Mouse (Mus musculus): ENCODE measurements around the gene Olfr1314. TPM values are rescaled to one million over a fixed set of nuclear protein-coding genes. Genes with fewer than 3 reads are reported as not detected.

The Olfr1314 gene
- total RNA-seq (2014; fragmentation: Nextera tagmentation) = not detected in 2 replicates
- total RNA-seq (2017) = not detected in 2 replicates

DNA sequence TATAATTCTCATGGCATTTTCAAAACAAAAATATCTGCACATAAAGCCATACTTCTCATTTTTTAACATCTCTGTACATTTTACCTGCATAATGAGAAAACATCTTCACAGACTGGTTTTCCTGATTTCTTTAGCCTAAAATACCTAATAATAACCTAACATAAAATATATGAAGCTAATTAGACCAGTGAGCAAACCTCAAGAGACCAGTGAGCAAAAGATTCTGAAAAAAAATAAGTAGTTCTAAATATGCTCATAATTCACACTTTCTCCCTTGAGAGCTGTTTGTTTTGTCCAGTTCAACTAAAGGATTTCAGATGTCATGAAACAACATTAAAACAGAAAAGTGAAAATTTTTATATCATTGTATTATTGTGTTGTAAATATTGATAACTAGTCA lies at the start of gene Olfr1314:
Gene Olfr1314, minus strand, starts transcription at position 101 of the 400 bp plus-strand sequence.
- ATAC-seq (replicated peaks; ENCODE audit: low FRiP score, low TSS enrichment, poor library complexity, severe bottlenecking) = no peak

DNA sequence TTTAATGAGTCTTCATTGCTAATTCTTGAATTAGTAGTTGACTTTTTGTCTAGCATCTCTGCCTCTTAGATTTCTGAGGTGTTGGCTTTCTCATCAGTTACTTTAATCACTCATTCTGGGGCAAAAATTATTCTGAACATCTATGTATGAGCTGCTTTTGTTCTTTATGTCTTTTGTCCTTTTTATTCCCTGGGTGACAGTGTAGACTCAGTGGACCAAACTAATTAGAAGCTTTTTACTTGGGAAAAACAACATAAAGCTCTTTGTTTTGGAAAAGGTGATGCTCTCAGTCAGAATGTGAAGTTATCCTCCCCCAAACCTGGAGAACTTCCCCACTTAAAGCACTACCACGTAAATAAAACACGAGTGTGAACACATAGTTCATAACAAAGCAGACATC lies 43.4 kb upstream of the Olfr1314 start, which contains the start of gene Olfr1317:
Gene Olfr1317, plus strand, starts transcription at position 301 of the 400 bp plus-strand sequence.
- no peak for ATAC-seq (replicated peaks; ENCODE audit: low FRiP score, low TSS enrichment, poor library complexity, severe bottlenecking)

GRCm38 (mm10) chr2:112134877-112135276 lies 38.3 kb upstream of the Olfr1314 start, which contains the start of gene Olfr1316:
Gene Olfr1316 (minus strand): TSS chr2:112134977.
- ATAC-seq (replicated peaks; ENCODE audit: low FRiP score, low TSS enrichment, poor library complexity, severe bottlenecking) = no peak

GRCm38 (mm10) chr2:112115340-112115739 lies 18.8 kb upstream of the Olfr1314 start, which contains the start of gene Olfr1315-ps1:
Gene Olfr1315-ps1 (minus strand): TSS chr2:112115440.
- no peak for ATAC-seq (replicated peaks; ENCODE audit: low FRiP score, low TSS enrichment, poor library complexity, severe bottlenecking)

GRCm38 (mm10) chr2:112077743-112078142 lies 18.8 kb downstream of the Olfr1314 start, which contains the start of gene Olfr1313:
Gene Olfr1313 (minus strand): TSS chr2:112077843.
- no peak for ATAC-seq (replicated peaks; ENCODE audit: low FRiP score, low TSS enrichment, poor library complexity, severe bottlenecking)

DNA sequence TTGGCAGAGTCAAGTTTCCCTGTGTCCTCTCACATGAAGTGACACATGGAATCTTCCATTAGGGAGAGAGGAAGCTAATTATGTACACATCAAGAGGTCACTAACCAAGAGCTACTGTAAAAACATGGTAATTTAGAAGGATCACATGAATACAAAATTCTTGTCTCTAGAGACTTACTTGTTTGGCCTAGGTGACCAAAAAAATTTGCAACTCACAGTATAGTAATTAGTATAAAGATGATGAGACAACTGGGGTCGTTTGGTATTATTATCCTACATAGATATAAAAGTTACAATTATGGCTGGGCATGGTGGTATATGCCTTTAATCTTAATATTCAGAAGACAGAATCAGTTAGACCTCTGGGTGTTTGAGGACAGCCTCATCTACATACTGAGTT lies 46.4 kb downstream of the Olfr1314 start, which contains the start of gene Olfr1312:
Gene Olfr1312, minus strand, starts transcription at position 101 of the 400 bp plus-strand sequence.
- ATAC-seq (replicated peaks; ENCODE audit: low FRiP score, low TSS enrichment, poor library complexity, severe bottlenecking) = no peak

Other genes starting within 250 kb of the Olfr1314 start
- not detected in 2 replicates for gene Olfr1305, start 219.6 kb downstream of the Olfr1314 start, total RNA-seq (2014; fragmentation: Nextera tagmentation)
- not detected in 2 replicates for gene Olfr1305, start 219.6 kb downstream of the Olfr1314 start, total RNA-seq (2017)
- not detected in 2 replicates for gene Olfr1306, start 180.5 kb downstream of the Olfr1314 start, total RNA-seq (2014; fragmentation: Nextera tagmentation)
- not detected in 2 replicates for gene Olfr1306, start 180.5 kb downstream of the Olfr1314 start, total RNA-seq (2017)
- gene Olfr1307, start 147.3 kb downstream of the Olfr1314 start, total RNA-seq (2014; fragmentation: Nextera tagmentation) = not detected in 2 replicates
- not detected in 2 replicates for gene Olfr1307, start 147.3 kb downstream of the Olfr1314 start, total RNA-seq (2017)
- not detected in 2 replicates for gene Olfr1308, start 131.8 kb downstream of the Olfr1314 start, total RNA-seq (2014; fragmentation: Nextera tagmentation)
- gene Olfr1308, start 131.8 kb downstream of the Olfr1314 start, total RNA-seq (2017) = not detected in 2 replicates
- gene Olfr1309, start 106.5 kb downstream of the Olfr1314 start, total RNA-seq (2014; fragmentation: Nextera tagmentation) = not detected in 2 replicates
- gene Olfr1309, start 106.5 kb downstream of the Olfr1314 start, total RNA-seq (2017) = not detected in 2 replicates
- not detected in 2 replicates for gene Olfr1310, start 84.1 kb downstream of the Olfr1314 start, total RNA-seq (2014; fragmentation: Nextera tagmentation)
- not detected in 2 replicates for gene Olfr1310, start 84.1 kb downstream of the Olfr1314 start, total RNA-seq (2017)
- not detected in 2 replicates for gene Olfr1311, start 72.4 kb downstream of the Olfr1314 start, total RNA-seq (2014; fragmentation: Nextera tagmentation)
- not detected in 2 replicates for gene Olfr1311, start 72.4 kb downstream of the Olfr1314 start, total RNA-seq (2017)
- gene Olfr1312, start 46.5 kb downstream of the Olfr1314 start, total RNA-seq (2014; fragmentation: Nextera tagmentation) = not detected in 2 replicates
- gene Olfr1312, start 46.5 kb downstream of the Olfr1314 start, total RNA-seq (2017) = not detected in 2 replicates
- gene Olfr1313, start 18.9 kb downstream of the Olfr1314 start, total RNA-seq (2014; fragmentation: Nextera tagmentation) = not detected in 2 replicates
- gene Olfr1313, start 18.9 kb downstream of the Olfr1314 start, total RNA-seq (2017) = not detected in 2 replicates
- gene Olfr1315-ps1, start 18.7 kb upstream of the Olfr1314 start, total RNA-seq (2014; fragmentation: Nextera tagmentation) = not detected in 2 replicates
- gene Olfr1315-ps1, start 18.7 kb upstream of the Olfr1314 start, total RNA-seq (2017) = not detected in 2 replicates
- gene Olfr1316, start 38.2 kb upstream of the Olfr1314 start, total RNA-seq (2014; fragmentation: Nextera tagmentation) = not detected in 2 replicates
- gene Olfr1316, start 38.2 kb upstream of the Olfr1314 start, total RNA-seq (2017) = not detected in 2 replicates
- not detected in 2 replicates for gene Olfr1317, start 43.5 kb upstream of the Olfr1314 start, total RNA-seq (2014; fragmentation: Nextera tagmentation)
- gene Olfr1317, start 43.5 kb upstream of the Olfr1314 start, total RNA-seq (2017) = not detected in 2 replicates
- not detected in 2 replicates for gene Olfr1318, start 57.4 kb upstream of the Olfr1314 start, total RNA-seq (2014; fragmentation: Nextera tagmentation)
- not detected in 2 replicates for gene Olfr1318, start 57.4 kb upstream of the Olfr1314 start, total RNA-seq (2017)
- 2.4 and 3.4 TPM in 2 replicates for gene Lpcat4, start 142.7 kb upstream of the Olfr1314 start, total RNA-seq (2014; fragmentation: Nextera tagmentation)
- 8.5 TPM in 1 of 2 replicates, not detected in the other for gene Lpcat4, start 142.7 kb upstream of the Olfr1314 start, total RNA-seq (2017)
- gene Nutm1, start 162.5 kb upstream of the Olfr1314 start, total RNA-seq (2014; fragmentation: Nextera tagmentation) = not detected in 2 replicates
- 0.42 TPM in 1 of 2 replicates, not detected in the other for gene Nutm1, start 162.5 kb upstream of the Olfr1314 start, total RNA-seq (2017)
- gene Nop10, start 165.1 kb upstream of the Olfr1314 start, total RNA-seq (2014; fragmentation: Nextera tagmentation) = 165 and 205 TPM in 2 replicates
- gene Nop10, start 165.1 kb upstream of the Olfr1314 start, total RNA-seq (2017) = 238 and 272 TPM in 2 replicates
- gene Slc12a6, start 169.0 kb upstream of the Olfr1314 start, total RNA-seq (2014; fragmentation: Nextera tagmentation) = 44.5 and 62.2 TPM in 2 replicates
- gene Slc12a6, start 169.0 kb upstream of the Olfr1314 start, total RNA-seq (2017) = 41.3 and 53.0 TPM in 2 replicates
- gene Gm21985, start 169.5 kb upstream of the Olfr1314 start, total RNA-seq (2014; fragmentation: Nextera tagmentation) = 0.74 and 2.5 TPM in 2 replicates
- 1.6 TPM in 1 of 2 replicates, not detected in the other for gene Gm21985, start 169.5 kb upstream of the Olfr1314 start, total RNA-seq (2017)

Data from megakaryocyte-erythroid progenitor cell, adult 5-6 weeks (primary cell).